Mouse (Mus musculus): ENCODE measurements around the gene Otub1. TPM values are rescaled to one million over a fixed set of nuclear protein-coding genes. Genes with fewer than 3 reads are reported as not detected.

Gene Otub1
- total and polyA plus RNA-seq, 2 experiments = 39.5 to 61.2 TPM

DNA sequence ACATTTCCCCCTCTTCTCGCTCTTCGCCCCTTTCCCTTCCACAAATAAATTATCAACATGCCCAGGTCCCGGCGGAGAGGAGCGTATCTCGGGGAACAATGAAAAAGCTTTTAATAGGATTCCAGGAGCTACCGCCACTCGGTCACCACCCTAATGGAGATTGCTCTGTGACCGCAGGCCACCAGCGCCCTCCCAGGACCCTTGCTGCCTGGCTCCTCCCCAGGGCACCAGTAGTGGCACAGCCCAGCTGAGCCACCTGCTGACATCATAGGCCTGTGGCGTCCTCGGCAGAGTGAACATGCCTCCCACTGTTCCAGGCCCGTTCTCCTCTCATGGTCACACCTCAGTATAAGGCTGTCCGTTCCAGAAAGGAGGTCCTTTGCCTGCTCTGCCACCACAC is 48.4 kb downstream of the Otub1 start:
- 88% methylated on average over 14 of the region's 14 CpGs for WGBS
- 0 out of 2 replicates have a peak, but pooled peaks cover 5% of the 10 kb centered on the region for H3K79me2 ChIP-seq (ENCODE audit: control insufficient read depth, insufficient read depth, low read length)
- no peaks in the 10 kb centered on the region for H3K36me3 ChIP-seq (ENCODE audit: control insufficient read depth, insufficient read depth, low read length)
- H3K4me1 ChIP-seq (ENCODE audit: control insufficient read depth, insufficient read depth, low read length) = peaks cover 13% of the 10 kb centered on the region
- no peak overlapping the region for H3K4me3 ChIP-seq (ENCODE audit: insufficient read depth, low read depth, low read length)
- no peak overlapping the region for H3K27ac ChIP-seq (replicated peaks; ENCODE audit: insufficient read depth, low read depth, low read length)
- DNase-seq (ENCODE audit: extremely low read depth, low read depth, low spot score) = no peak
- no peak for TF ChIP-seq POLR2A (IDR thresholded peaks at IDR 0.05; ENCODE audit: extremely low read depth, insufficient read depth, low read length)
- TF ChIP-seq CTCF (IDR thresholded peaks at IDR 0.05; ENCODE audit: low read depth, low read length) = no peak
- no peak overlapping the region for H3K9ac ChIP-seq (ENCODE audit: low read depth, low read length)
- no peaks in the 10 kb centered on the region for H3K27me3 ChIP-seq (ENCODE audit: control insufficient read depth, insufficient read depth, low read length)

DNA sequence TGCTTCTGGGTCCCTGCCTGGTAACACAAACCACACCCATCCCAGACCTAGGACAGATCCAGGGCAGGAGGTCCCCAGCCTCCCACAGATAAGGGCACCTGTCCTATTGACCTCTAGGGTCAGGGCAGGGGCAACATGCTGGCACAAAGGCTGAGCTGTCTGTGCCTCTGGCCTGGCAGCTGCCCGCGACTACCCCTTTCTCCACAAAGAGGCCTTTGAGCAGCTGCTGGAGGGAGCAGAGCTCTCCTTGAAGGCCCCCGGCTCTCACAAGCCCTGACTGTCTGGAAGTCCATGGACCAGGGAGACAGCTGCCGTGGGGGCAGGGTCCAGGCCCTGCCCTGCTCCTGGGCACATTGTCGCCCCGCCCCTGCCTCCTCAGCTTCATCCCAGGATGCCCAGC is 50.9 kb downstream of the Otub1 start:
- no peaks in the 10 kb centered on the region for H3K27me3 ChIP-seq (ENCODE audit: control insufficient read depth, insufficient read depth, low read length)
- peak; percentile 88 for DNase-seq (ENCODE audit: extremely low read depth, low read depth, low spot score)

GRCm38 (mm10) chr19:7153232-7153631 is 52.9 kb downstream of the Otub1 start:
- H3K4me3 ChIP-seq (ENCODE audit: insufficient read depth, low read depth, low read length) = no peak overlapping the region
- DNase-seq (ENCODE audit: extremely low read depth, low read depth, low spot score) = no peak
- no peak overlapping the region for H3K27ac ChIP-seq (replicated peaks; ENCODE audit: insufficient read depth, low read depth, low read length)
- H3K9ac ChIP-seq (ENCODE audit: low read depth, low read length) = no peak overlapping the region
- no peaks in the 10 kb centered on the region for H3K36me3 ChIP-seq (ENCODE audit: control insufficient read depth, insufficient read depth, low read length)
- 0 out of 2 replicates have a peak, but pooled peaks cover 5% of the 10 kb centered on the region for H3K79me2 ChIP-seq (ENCODE audit: control insufficient read depth, insufficient read depth, low read length)
- 0 out of 2 replicates have a peak, but pooled peaks cover 9% of the 10 kb centered on the region for H3K4me1 ChIP-seq (ENCODE audit: control insufficient read depth, insufficient read depth, low read length)
- WGBS = 82% methylated on average over 7 of the region's 7 CpGs
- H3K27me3 ChIP-seq (ENCODE audit: control insufficient read depth, insufficient read depth, low read length) = no peaks in the 10 kb centered on the region
- TF ChIP-seq CTCF (IDR thresholded peaks at IDR 0.05; ENCODE audit: low read depth, low read length) (no peak), POLR2A (IDR thresholded peaks at IDR 0.05; ENCODE audit: extremely low read depth, insufficient read depth, low read length) (no peak)

More for the DNA sequence above, 50.9 kb downstream of the Otub1 start:
- TF ChIP-seq POLR2A (IDR thresholded peaks at IDR 0.05; ENCODE audit: extremely low read depth, insufficient read depth, low read length) = no peak
- no peak for TF ChIP-seq CTCF (IDR thresholded peaks at IDR 0.05; ENCODE audit: low read depth, low read length)
- 44% methylated on average over 6 of the region's 6 CpGs for WGBS
- Histone ChIP-seq H3K4me1 (ENCODE audit: control insufficient read depth, insufficient read depth, low read length) (peaks cover 13% of the 10 kb centered on the region), H3K27ac (replicated peaks; ENCODE audit: insufficient read depth, low read depth, low read length) (no peak overlapping the region), H3K36me3 (ENCODE audit: control insufficient read depth, insufficient read depth, low read length) (no peaks in the 10 kb centered on the region), H3K4me3 (ENCODE audit: insufficient read depth, low read depth, low read length) (no peak overlapping the region), H3K9ac (ENCODE audit: low read depth, low read length) (no peak overlapping the region), H3K79me2 (ENCODE audit: control insufficient read depth, insufficient read depth, low read length) (0 out of 2 replicates have a peak, but pooled peaks cover 5% of the 10 kb centered on the region)

DNA sequence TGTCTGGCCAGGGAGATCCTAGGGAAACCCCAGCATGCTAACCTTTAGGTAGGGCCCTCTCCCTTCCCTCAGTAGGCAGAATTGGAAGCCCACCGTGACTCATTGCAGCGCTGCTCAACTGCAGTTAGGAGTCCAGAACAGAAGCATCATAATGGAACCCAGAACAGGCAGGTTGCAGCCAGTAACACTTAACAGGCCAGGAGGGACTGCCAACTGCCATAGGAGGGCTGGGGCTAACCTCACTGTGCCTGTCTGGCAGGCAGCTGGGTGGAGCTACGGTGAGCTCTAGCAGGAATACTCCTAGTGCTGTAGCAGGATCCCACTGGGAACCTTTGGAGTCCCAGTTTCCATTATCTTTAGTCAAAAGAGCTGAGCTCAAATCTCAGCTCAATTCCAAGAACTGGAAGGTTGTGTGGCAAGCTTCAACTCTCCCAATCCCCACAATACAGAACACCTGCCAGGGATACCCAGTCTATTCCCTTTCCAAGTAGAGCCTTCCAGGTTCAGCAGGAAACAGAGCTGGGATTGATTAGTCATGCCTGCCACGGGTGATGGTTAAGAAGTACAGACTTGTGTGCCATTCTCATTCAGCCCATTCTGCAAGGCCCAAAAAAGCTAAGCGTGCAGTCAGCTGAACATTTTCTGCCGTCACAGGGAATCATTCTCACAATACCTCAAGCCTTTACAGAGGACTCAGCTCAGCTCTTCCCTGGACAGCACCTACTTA is 54.0 kb downstream of the Otub1 start:
- Histone ChIP-seq H3K36me3 (ENCODE audit: control insufficient read depth, insufficient read depth, low read length) (no peaks in the 10 kb centered on the region), H3K27ac (replicated peaks; ENCODE audit: insufficient read depth, low read depth, low read length) (no peak overlapping the region), H3K4me3 (ENCODE audit: insufficient read depth, low read depth, low read length) (no peak overlapping the region), H3K9ac (ENCODE audit: low read depth, low read length) (no peak overlapping the region), H3K4me1 (ENCODE audit: control insufficient read depth, insufficient read depth, low read length) (0 out of 2 replicates have a peak, but pooled peaks cover 9% of the 10 kb centered on the region), H3K27me3 (ENCODE audit: control insufficient read depth, insufficient read depth, low read length) (no peaks in the 10 kb centered on the region), H3K79me2 (ENCODE audit: control insufficient read depth, insufficient read depth, low read length) (0 out of 2 replicates have a peak, but pooled peaks cover 2% of the 10 kb centered on the region)
- TF ChIP-seq POLR2A (IDR thresholded peaks at IDR 0.05; ENCODE audit: extremely low read depth, insufficient read depth, low read length) (no peak), CTCF (IDR thresholded peaks at IDR 0.05; ENCODE audit: low read depth, low read length) (no peak)
- WGBS = 95% methylated on average over 6 of the region's 6 CpGs
- DNase-seq (ENCODE audit: extremely low read depth, low read depth, low spot score) = no peak

- Histone ChIP-seq H3K36me3 (ENCODE audit: control insufficient read depth, insufficient read depth, low read length) (no peaks in the 10 kb centered on the region), H3K27me3 (ENCODE audit: control insufficient read depth, insufficient read depth, low read length) (no peaks in the 10 kb centered on the region), H3K9ac (ENCODE audit: low read depth, low read length) (no peak overlapping the region), H3K27ac (replicated peaks; ENCODE audit: insufficient read depth, low read depth, low read length) (no peak overlapping the region), H3K4me3 (ENCODE audit: insufficient read depth, low read depth, low read length) (no peak overlapping the region), H3K79me2 (ENCODE audit: control insufficient read depth, insufficient read depth, low read length) (no peaks in the 10 kb centered on the region), H3K4me1 (ENCODE audit: control insufficient read depth, insufficient read depth, low read length) (0 out of 2 replicates have a peak, but pooled peaks cover 9% of the 10 kb centered on the region)
- TF ChIP-seq CTCF (IDR thresholded peaks at IDR 0.05; ENCODE audit: low read depth, low read length) (no peak), POLR2A (IDR thresholded peaks at IDR 0.05; ENCODE audit: extremely low read depth, insufficient read depth, low read length) (no peak)
- DNase-seq (ENCODE audit: extremely low read depth, low read depth, low spot score) = no peak
- 95% methylated on average over 7 of the region's 7 CpGs for WGBS
These were observed 54.7 kb downstream of the Otub1 start for GRCm38 (mm10) chr19:7151300-7151926.

Data from liver, adult 2 months (tissue).